Mouse (Mus musculus) CH12.LX (cell line): ENCODE measurements around the gene Irx1. TPM values are rescaled to one million over a fixed set of nuclear protein-coding genes. Genes with fewer than 3 reads are reported as not detected.

Experiments
- DNase-seq: peaks from one replicate; pipeline ENCODE4 v3.0.0-alpha.2; 2013; ENCODE audit errors: extremely low read depth
- H3K27ac ChIP-seq: 2 replicates; pipeline ENCODE4 v1.5.1; 2012; ENCODE audit warnings: low read depth, mild to moderate bottlenecking, control low read depth, moderate library complexity; ENCODE audit not compliant: insufficient read depth
- H3K27me3 ChIP-seq: replicated peaks from 2 replicates; pipeline ENCODE3; 2012; ENCODE audit warnings: inconsistent platforms
- H3K36me3 ChIP-seq, 2 experiments: replicated peaks in 1 of 2; 2 replicates each; pipeline versions ENCODE3 to v1.6.1; 2012; ENCODE audit warnings: inconsistent platforms in 1 of 2, low read length in 1 of 2, mild to moderate bottlenecking in 1 of 2, mixed read lengths in 1 of 2, moderate library complexity in 1 of 2; ENCODE audit not compliant: control insufficient read depth in 1 of 2, insufficient read depth in 1 of 2
- H3K4me1 ChIP-seq, 2 experiments: 2 replicates each; pipeline ENCODE4 v1.6.1; 2012; ENCODE audit warnings: inconsistent platforms in 1 of 2, moderate library complexity in 1 of 2; ENCODE audit not compliant: insufficient read depth in 2 of 2, control insufficient read depth in 1 of 2
- H3K4me2 ChIP-seq: 2 replicates; pipeline ENCODE4 v1.6.1; 2012; ENCODE audit warnings: low read depth, mild to moderate bottlenecking, control low read depth; ENCODE audit not compliant: poor library complexity, insufficient read depth, severe bottlenecking
- H3K4me3 ChIP-seq, 3 experiments: fragments of 150-350 bp in 1 of 3; sonication (generic) in 1 of 3; replicated peaks in 1 of 3; 2 replicates each; pipeline versions ENCODE3 to v1.5.1; 2011 to 2012; ENCODE audit warnings: low read depth in 2 of 3, low read length in 2 of 3, mild to moderate bottlenecking in 2 of 3, moderate library complexity in 2 of 3, control low read depth in 1 of 3, improper control_type of control experiment in 1 of 3, inconsistent platforms in 1 of 3, mixed read lengths in 1 of 3; ENCODE audit not compliant: poor library complexity in 1 of 3
- H3K79me2 ChIP-seq: replicated peaks from 2 replicates; pipeline ENCODE4 v1.6.1; 2012; ENCODE audit warnings: mild to moderate bottlenecking, moderate library complexity; ENCODE audit not compliant: control insufficient read depth, poor library complexity, insufficient read depth, severe bottlenecking; ENCODE audit errors: extremely low read depth
- H3K9ac ChIP-seq: 2 replicates; pipeline ENCODE4 v1.6.1; 2012; ENCODE audit warnings: low read depth, mild to moderate bottlenecking, control low read depth, moderate library complexity; ENCODE audit not compliant: insufficient read depth
- H3K9me3 ChIP-seq: replicated peaks from 2 replicates; pipeline ENCODE3; 2012; ENCODE audit warnings: low read length, inconsistent platforms, mixed read lengths
- CHD2 ChIP-seq: IDR thresholded peaks from 2 replicates; pipeline ENCODE4 v1.6.1; 2011; ENCODE audit warnings: low read length, improper control_type of control experiment
- E2F4 ChIP-seq: IDR thresholded peaks from 2 replicates; pipeline ENCODE4 v1.6.1; 2011; ENCODE audit warnings: low read depth, low read length, improper control_type of control experiment; ENCODE audit not compliant: insufficient replicate concordance
- ELF1 ChIP-seq: IDR thresholded peaks from 2 replicates; pipeline ENCODE4 v1.6.1; 2014; ENCODE audit warnings: low read depth, mild to moderate bottlenecking, inconsistent platforms, low read length, improper control_type of control experiment
- EP300 ChIP-seq: IDR thresholded peaks from 2 replicates; pipeline ENCODE4 v1.6.1; 2011; ENCODE audit warnings: low read length, improper control_type of control experiment
- HCFC1 ChIP-seq: IDR thresholded peaks from 2 replicates; pipeline ENCODE4 v1.6.1; 2012; ENCODE audit warnings: low read depth, mild to moderate bottlenecking, inconsistent platforms, low read length, improper control_type of control experiment
- IRF4 ChIP-seq: IDR thresholded peaks from 2 replicates; pipeline ENCODE4 v1.6.1; 2014; ENCODE audit warnings: low read depth, mild to moderate bottlenecking, inconsistent platforms, low read length, improper control_type of control experiment
- JUN ChIP-seq: IDR thresholded peaks from 2 replicates; pipeline ENCODE4 v1.6.1; 2011; ENCODE audit warnings: low read depth, mild to moderate bottlenecking, low read length, improper control_type of control experiment, moderate library complexity; ENCODE audit not compliant: insufficient read depth
- JUND ChIP-seq: conservative IDR thresholded peaks from 2 replicates; pipeline ENCODE4 v1.6.1; 2011; ENCODE audit warnings: low read depth, low read length, improper control_type of control experiment
- KAT2A ChIP-seq: IDR thresholded peaks from 2 replicates; pipeline ENCODE4 v1.6.1; 2012; ENCODE audit warnings: low read length, improper control_type of control experiment, inconsistent platforms; ENCODE audit not compliant: insufficient replicate concordance
- MAFK ChIP-seq: IDR thresholded peaks from 2 replicates; pipeline ENCODE4 v1.6.1; 2011; ENCODE audit warnings: low read length, improper control_type of control experiment; ENCODE audit not compliant: insufficient replicate concordance
- MAX ChIP-seq: IDR thresholded peaks from 2 replicates; pipeline ENCODE4 v1.6.1; 2011; ENCODE audit warnings: low read length, improper control_type of control experiment
- MAZ ChIP-seq: IDR thresholded peaks from 2 replicates; pipeline ENCODE4 v1.6.1; 2012; ENCODE audit warnings: low read depth, mild to moderate bottlenecking, inconsistent platforms, low read length, improper control_type of control experiment, moderate library complexity
- MEF2A ChIP-seq: IDR thresholded peaks from 2 replicates; pipeline ENCODE4 v1.6.1; 2014; ENCODE audit warnings: low read depth, mild to moderate bottlenecking, inconsistent platforms, low read length, improper control_type of control experiment, borderline replicate concordance
- NELFE ChIP-seq: IDR thresholded peaks from 2 replicates; pipeline ENCODE4 v1.6.1; 2011; ENCODE audit warnings: low read depth, low read length, improper control_type of control experiment
- NRF1 ChIP-seq: IDR thresholded peaks from 2 replicates; pipeline ENCODE4 v1.6.1; 2014; ENCODE audit warnings: low read depth, mild to moderate bottlenecking, inconsistent platforms, low read length, improper control_type of control experiment, moderate library complexity
- PAX5 ChIP-seq: IDR thresholded peaks from 2 replicates; pipeline ENCODE4 v1.6.1; 2012; ENCODE audit warnings: low read length, inconsistent platforms, mixed read lengths
- POLR2AphosphoS2 ChIP-seq: IDR thresholded peaks from 2 replicates; pipeline ENCODE4 v1.6.1; 2011; ENCODE audit warnings: low read depth, low read length, improper control_type of control experiment
- RAD21 ChIP-seq: IDR thresholded peaks from 2 replicates; pipeline ENCODE4 v1.6.1; 2011; ENCODE audit warnings: low read depth, mild to moderate bottlenecking, low read length, improper control_type of control experiment, moderate library complexity
- SMC3 ChIP-seq: IDR thresholded peaks from 2 replicates; pipeline ENCODE4 v1.6.1; 2011; ENCODE audit warnings: low read depth, low read length, improper control_type of control experiment
- TBP ChIP-seq: conservative IDR thresholded peaks from 2 replicates; pipeline ENCODE4 v1.6.1; 2011; ENCODE audit warnings: low read depth, low read length, improper control_type of control experiment
- TCF12 ChIP-seq: IDR thresholded peaks from 2 replicates; pipeline ENCODE4 v1.6.1; 2014; ENCODE audit warnings: low read depth, mild to moderate bottlenecking, inconsistent platforms, low read length, improper control_type of control experiment
- UBTF ChIP-seq: IDR thresholded peaks from 2 replicates; pipeline ENCODE4 v1.6.1; 2012; ENCODE audit warnings: low read depth, mild to moderate bottlenecking, inconsistent platforms, low read length, improper control_type of control experiment, moderate library complexity
- USF1 ChIP-seq: IDR thresholded peaks from 2 replicates; pipeline ENCODE4 v1.6.1; 2014; ENCODE audit warnings: low read depth, mild to moderate bottlenecking, inconsistent platforms, low read length, improper control_type of control experiment
- ZC3H11A ChIP-seq: IDR thresholded peaks from 2 replicates; pipeline ENCODE4 v1.6.1; 2012; ENCODE audit warnings: low read depth, mild to moderate bottlenecking, inconsistent platforms, low read length, improper control_type of control experiment
- ZKSCAN1 ChIP-seq: IDR thresholded peaks from 2 replicates; pipeline ENCODE4 v1.6.1; 2012; ENCODE audit warnings: low read depth, inconsistent platforms, low read length, improper control_type of control experiment, borderline replicate concordance
- ZMIZ1 ChIP-seq: IDR thresholded peaks from 2 replicates; pipeline ENCODE4 v1.6.1; 2012; ENCODE audit warnings: low read depth, mild to moderate bottlenecking, inconsistent platforms, low read length, improper control_type of control experiment
- ZNF384 ChIP-seq: IDR thresholded peaks from 2 replicates; pipeline ENCODE4 v1.6.1; 2012; ENCODE audit warnings: low read depth, low read length, improper control_type of control experiment, inconsistent platforms
- dilution Hi-C: fragments of 300-500 bp; cut with MboI; formaldehyde crosslinking; loops from 2 replicates; pipeline ENCODE4 v1.14.3; 2020; ENCODE audit warnings: low sequenced_read_pairs; ENCODE audit not compliant: extremely low pct_unique_long_range_greater_than_20kb, extremely low pct_ligation_motif_present
- in situ Hi-C: fragments of 300-500 bp; cut with MboI; formaldehyde crosslinking; loops from 3 replicates; pipeline ENCODE4 v1.14.3; 2019; ENCODE audit warnings: low sequenced_read_pairs, low pct_ligation_motif_present, low pct_unique_long_range_greater_than_20kb, mixed read lengths
- polyA plus RNA-seq: library from polyadenylated mRNA; unstranded; fragments of >175 nt; gene quantifications from 2 replicates; pipeline ENCODE4 v1.2.1, GENCODE M21; 2012; ENCODE audit warnings: low read depth; ENCODE audit not compliant: insufficient read length
- total RNA-seq, 2 experiments: library from RNA; depleted of rRNA; stranded (reverse); fragments of 300-350 nt in 1 of 2; fragments of >200 nt in 1 of 2; gene quantifications; 2 replicates each; pipeline ENCODE4 v1.2.3; 2012 to 2014

Gene Irx1
- total and polyA plus RNA-seq, 3 experiments: not detected

GRCm38 (mm10) chr13:71975753-71976152, 12.2 kb upstream of the Irx1 start:
- no peaks in the 10 kb centered on the region for H3K36me3 ChIP-seq
- no peaks in the 10 kb centered on the region for H3K27me3 ChIP-seq
- no peak for DNase-seq
- peaks cover 74% of the 10 kb centered on the region for H3K9me3 ChIP-seq
- TF ChIP-seq IRF4 (no peak), RAD21 (no peak), ELF1 (no peak), SMC3 (no peak), JUND (no peak), ZKSCAN1 (no peak), TBP (no peak), NELFE (no peak), HCFC1 (no peak), KAT2A (no peak), UBTF (no peak), JUN (no peak), MAFK (no peak), MAZ (no peak), POLR2AphosphoS2 (no peak), CHD2 (no peak), PAX5 (no peak), USF1 (no peak), ZMIZ1 (no peak), MEF2A (no peak)
- no peak overlapping the region for H3K4me3 ChIP-seq
- H3K79me2 ChIP-seq: no peaks in the 10 kb centered on the region
- dilution Hi-C loops (no loop called here), in situ Hi-C loops (no loop called here)
- no peak overlapping the region for H3K4me2 ChIP-seq
- H3K9ac ChIP-seq: no peak overlapping the region
- no peaks in the 10 kb centered on the region for H3K4me1 ChIP-seq
- no peak overlapping the region for H3K27ac ChIP-seq

GRCm38 (mm10) chr13:71968286-71968685, 4.8 kb upstream of the Irx1 start:
- no peak for DNase-seq
- Histone ChIP-seq H3K36me3 (no peaks in the 10 kb centered on the region), H3K9ac (no peak overlapping the region), H3K79me2 (no peaks in the 10 kb centered on the region), H3K9me3 (peaks cover 86% of the 10 kb centered on the region), H3K27me3 (no peaks in the 10 kb centered on the region), H3K4me3 (no peak overlapping the region), H3K27ac (no peak overlapping the region), H3K4me2 (no peak overlapping the region), H3K4me1 (no peaks in the 10 kb centered on the region)
- TF ChIP-seq IRF4: no peak
- no peak for TF ChIP-seq ZC3H11A
- no peak for TF ChIP-seq USF1
- no peak for TF ChIP-seq CHD2
- no peak for TF ChIP-seq MAFK
- no peak for TF ChIP-seq MAX
- TF ChIP-seq TCF12: no peak
- TF ChIP-seq EP300: no peak
- no peak for TF ChIP-seq ELF1
- no peak for TF ChIP-seq MEF2A
- no peak for TF ChIP-seq ZNF384
- TF ChIP-seq RAD21: no peak
- no peak for TF ChIP-seq E2F4
- TF ChIP-seq NRF1: no peak
- no peak for TF ChIP-seq JUND
- in situ Hi-C loops (no loop called here), dilution Hi-C loops (no loop called here)
